Mouse (Mus musculus): ENCODE measurements around the gene Wdr27. TPM values are rescaled to one million over a fixed set of nuclear protein-coding genes. Genes with fewer than 3 reads are reported as not detected.
"Not testable (repeated sequence)": the region's sequence is repeated elsewhere in the genome, so short reads cannot be mapped to it uniquely, and the experiment has no call there.

Gene Wdr27
- total and polyA plus RNA-seq, 2 experiments from 2014 or later: 0.46 to 4.7 TPM

DNA sequence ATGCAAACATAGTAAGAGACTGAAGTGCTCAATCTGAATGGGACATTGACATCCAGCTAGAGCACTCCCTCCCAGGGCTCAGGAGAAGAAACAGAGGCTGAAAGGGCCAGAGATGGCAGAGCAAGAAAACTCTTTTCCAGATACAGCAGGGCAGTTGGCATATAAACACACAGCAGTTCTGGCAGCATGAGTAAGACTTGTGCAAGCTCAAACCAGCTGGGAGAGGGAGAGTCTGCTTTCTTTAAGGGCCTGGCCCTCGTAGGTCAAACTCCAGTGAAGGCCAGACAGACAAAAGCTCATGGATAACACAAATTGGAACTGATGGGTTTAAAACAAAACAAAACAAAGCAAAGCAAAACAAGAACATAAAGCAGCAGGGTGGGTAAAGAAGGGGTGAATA lies 36.3 kb downstream of the Wdr27 start:
- Histone ChIP-seq H3K9ac (replicated peaks; ENCODE audit: low read depth, low read length) (no peak overlapping the region), H3K4me3 (ENCODE audit: low read depth, low read length) (no peak overlapping the region), H3K27ac (ENCODE audit: low read depth) (no peak overlapping the region), H3K4me1 (ENCODE audit: control insufficient read depth, insufficient read depth) (no peaks in the 10 kb centered on the region), H3K9me3 (replicated peaks; ENCODE audit: control insufficient read depth, low read length) (no peaks in the 10 kb centered on the region), H3K27me3 (ENCODE audit: control insufficient read depth, insufficient read depth, low read length) (0 out of 2 replicates have a peak, but pooled peaks cover 6% of the 10 kb centered on the region), H3K4me2 (ENCODE audit: low read depth, low read length) (no peak overlapping the region), H3K36me3 (replicated peaks; ENCODE audit: control insufficient read depth, insufficient read depth, low read length) (no peaks in the 10 kb centered on the region)
- DNase-seq (ENCODE audit: low spot score) (no peak), ATAC-seq (ENCODE audit: insufficient read depth, low read depth) (no peak)
- 42% methylated on average over 1 of the region's 1 CpGs for WGBS
- TF ChIP-seq CTCF (IDR thresholded peaks at IDR 0.05; ENCODE audit: low read depth) (no peak), EP300 (IDR thresholded peaks at IDR 0.05; ENCODE audit: low read depth) (no peak)

- Histone ChIP-seq H3K9me3 (replicated peaks; ENCODE audit: control insufficient read depth, low read length) (no peaks in the 10 kb centered on the region), H3K36me3 (replicated peaks; ENCODE audit: control insufficient read depth, insufficient read depth, low read length) (no peaks in the 10 kb centered on the region), H3K4me2 (ENCODE audit: low read depth, low read length) (no peak overlapping the region), H3K27ac (ENCODE audit: low read depth) (no peak overlapping the region), H3K4me3 (ENCODE audit: low read depth, low read length) (no peak overlapping the region), H3K4me1 (ENCODE audit: control insufficient read depth, insufficient read depth) (no peaks in the 10 kb centered on the region), H3K9ac (replicated peaks; ENCODE audit: low read depth, low read length) (no peak overlapping the region), H3K27me3 (ENCODE audit: control insufficient read depth, insufficient read depth, low read length) (0 out of 2 replicates have a peak, but pooled peaks cover 6% of the 10 kb centered on the region)
- peak; percentile 24; the same call in 1 of the 2 replicates for ATAC-seq (ENCODE audit: insufficient read depth, low read depth)
- WGBS: 42% methylated on average over 7 of the region's 7 CpGs
- no peak for TF ChIP-seq EP300 (IDR thresholded peaks at IDR 0.05; ENCODE audit: low read depth)
- peak; percentile 90 for TF ChIP-seq CTCF (IDR thresholded peaks at IDR 0.05; ENCODE audit: low read depth)
- peak; percentile 64 for DNase-seq (ENCODE audit: low spot score)
These were observed 38.2 kb downstream of the Wdr27 start for GRCm38 (mm10) chr17:14904637-14905265.

DNA sequence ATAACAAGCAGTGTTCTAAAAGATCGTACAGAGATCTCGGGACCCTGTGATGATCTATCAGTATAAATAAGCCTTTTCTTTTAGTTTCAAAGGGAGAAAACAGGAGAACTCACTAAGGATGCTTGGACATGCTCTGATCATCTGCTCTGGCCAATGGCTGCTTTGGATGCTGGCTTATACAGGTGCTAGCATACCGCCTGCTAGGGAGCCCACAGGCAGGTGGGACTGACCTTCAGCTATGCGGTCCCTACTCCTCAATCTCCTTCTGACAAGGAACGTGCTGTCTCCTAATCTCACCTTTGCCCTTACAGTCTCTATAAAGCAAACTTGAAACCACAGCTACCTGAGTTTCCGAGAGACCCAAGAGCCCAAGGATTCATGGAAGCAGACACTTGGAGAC lies 38.8 kb downstream of the Wdr27 start:
- ATAC-seq (ENCODE audit: insufficient read depth, low read depth) (no peak), DNase-seq (ENCODE audit: low spot score) (no peak)
- no peak overlapping the region for H3K4me2 ChIP-seq (ENCODE audit: low read depth, low read length)
- no peak overlapping the region for H3K4me3 ChIP-seq (ENCODE audit: low read depth, low read length)
- H3K27me3 ChIP-seq (ENCODE audit: control insufficient read depth, insufficient read depth, low read length): 0 out of 2 replicates have a peak, but pooled peaks cover 6% of the 10 kb centered on the region
- H3K4me1 ChIP-seq (ENCODE audit: control insufficient read depth, insufficient read depth): no peaks in the 10 kb centered on the region
- no peak overlapping the region for H3K27ac ChIP-seq (ENCODE audit: low read depth)
- TF ChIP-seq CTCF (IDR thresholded peaks at IDR 0.05; ENCODE audit: low read depth) (no peak), EP300 (IDR thresholded peaks at IDR 0.05; ENCODE audit: low read depth) (no peak)
- 75% methylated on average over 6 of the region's 6 CpGs for WGBS
- no peaks in the 10 kb centered on the region for H3K36me3 ChIP-seq (replicated peaks; ENCODE audit: control insufficient read depth, insufficient read depth, low read length)
- H3K9me3 ChIP-seq (replicated peaks; ENCODE audit: control insufficient read depth, low read length): no peaks in the 10 kb centered on the region
- H3K9ac ChIP-seq (replicated peaks; ENCODE audit: low read depth, low read length): no peak overlapping the region

GRCm38 (mm10) chr17:14903212-14903611 lies 39.7 kb downstream of the Wdr27 start:
- 59% methylated on average over 3 of the region's 3 CpGs for WGBS
- no peaks in the 10 kb centered on the region for H3K9me3 ChIP-seq (replicated peaks; ENCODE audit: control insufficient read depth, low read length)
- no peak for DNase-seq (ENCODE audit: low spot score)
- H3K27me3 ChIP-seq (ENCODE audit: control insufficient read depth, insufficient read depth, low read length): 0 out of 2 replicates have a peak, but pooled peaks cover 6% of the 10 kb centered on the region
- H3K4me3 ChIP-seq (ENCODE audit: low read depth, low read length): no peak overlapping the region
- no peaks in the 10 kb centered on the region for H3K4me1 ChIP-seq (ENCODE audit: control insufficient read depth, insufficient read depth)
- no peaks in the 10 kb centered on the region for H3K36me3 ChIP-seq (replicated peaks; ENCODE audit: control insufficient read depth, insufficient read depth, low read length)
- TF ChIP-seq CTCF (IDR thresholded peaks at IDR 0.05; ENCODE audit: low read depth) (no peak), EP300 (IDR thresholded peaks at IDR 0.05; ENCODE audit: low read depth) (no peak)
- H3K9ac ChIP-seq (replicated peaks; ENCODE audit: low read depth, low read length): no peak overlapping the region
- ATAC-seq (ENCODE audit: insufficient read depth, low read depth): no peak
- no peak overlapping the region for H3K4me2 ChIP-seq (ENCODE audit: low read depth, low read length)
- H3K27ac ChIP-seq (ENCODE audit: low read depth): no peak overlapping the region

GRCm38 (mm10) chr17:14898972-14899371 lies 44.0 kb downstream of the Wdr27 start:
- H3K9ac ChIP-seq (replicated peaks; ENCODE audit: low read depth, low read length): no peak overlapping the region
- no peak overlapping the region for H3K27ac ChIP-seq (ENCODE audit: low read depth)
- no peak overlapping the region for H3K4me2 ChIP-seq (ENCODE audit: low read depth, low read length)
- TF ChIP-seq EP300 (IDR thresholded peaks at IDR 0.05; ENCODE audit: low read depth) (no peak), CTCF (IDR thresholded peaks at IDR 0.05; ENCODE audit: low read depth) (no peak)
- no peak overlapping the region for H3K4me3 ChIP-seq (ENCODE audit: low read depth, low read length)
- H3K4me1 ChIP-seq (ENCODE audit: control insufficient read depth, insufficient read depth): no peaks in the 10 kb centered on the region
- WGBS: 62% methylated on average over 1 of the region's 1 CpGs
- no peaks in the 10 kb centered on the region for H3K9me3 ChIP-seq (replicated peaks; ENCODE audit: control insufficient read depth, low read length)
- ATAC-seq (ENCODE audit: insufficient read depth, low read depth) (no peak), DNase-seq (ENCODE audit: low spot score) (no peak)
- H3K27me3 ChIP-seq (ENCODE audit: control insufficient read depth, insufficient read depth, low read length): no peaks in the 10 kb centered on the region
- H3K36me3 ChIP-seq (replicated peaks; ENCODE audit: control insufficient read depth, insufficient read depth, low read length): no peaks in the 10 kb centered on the region

DNA sequence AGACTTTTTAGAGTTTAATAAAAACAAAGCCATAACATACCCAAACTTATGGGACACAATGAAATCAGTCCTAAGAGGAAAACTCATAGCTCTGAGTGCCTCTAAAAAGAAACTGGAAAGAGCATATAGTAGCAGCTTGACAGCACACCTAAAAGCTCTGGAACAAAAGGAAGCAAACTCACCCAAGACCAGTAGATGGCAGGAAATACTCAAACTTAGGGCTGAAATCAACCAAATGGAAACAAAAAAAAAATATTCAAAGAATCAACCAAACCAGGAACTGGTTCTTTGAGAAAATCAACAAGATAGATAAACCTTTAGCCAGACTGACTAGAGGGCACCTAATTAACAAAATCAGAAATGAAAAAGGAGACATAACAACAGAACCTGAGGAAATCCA lies 47.9 kb downstream of the Wdr27 start:
- H3K27ac ChIP-seq (ENCODE audit: low read depth); H3K9me3 ChIP-seq (replicated peaks; ENCODE audit: control insufficient read depth, low read length); H3K9ac ChIP-seq (replicated peaks; ENCODE audit: low read depth, low read length); H3K27me3 ChIP-seq (ENCODE audit: control insufficient read depth, insufficient read depth, low read length); H3K36me3 ChIP-seq (replicated peaks; ENCODE audit: control insufficient read depth, insufficient read depth, low read length); H3K4me2 ChIP-seq (ENCODE audit: low read depth, low read length); ATAC-seq (ENCODE audit: insufficient read depth, low read depth); H3K4me3 ChIP-seq (ENCODE audit: low read depth, low read length); DNase-seq (ENCODE audit: low spot score); H3K4me1 ChIP-seq (ENCODE audit: control insufficient read depth, insufficient read depth): not testable (repeated sequence)
- TF ChIP-seq CTCF (IDR thresholded peaks at IDR 0.05; ENCODE audit: low read depth): 0 out of 2 replicates have a peak, but pooled peaks have one; percentile 1
